Mouse (Mus musculus) liver, adult 10 weeks (tissue): Measurements from ENCODE around the gene Ky. TPM values are rescaled to one million over a fixed set of nuclear protein-coding genes. Genes with fewer than 3 reads are reported as not detected.

ENCODE experiments used
- polyA plus RNA-seq: library from polyadenylated mRNA; stranded (reverse); fragments of 350-450 nt; fragmentation: Illumina TruSeq; extraction: RNeasy Lipid Tissue Mini Kit (QIAGEN cat#74804); gene quantifications from one replicate; pipeline ENCODE4 v1.2.3, GENCODE M21; 2014; ENCODE audit warnings: low read depth, low replicate concordance

Ky gene
- polyA plus RNA-seq = not detected

GRCm38 (mm10) chr9:102505700-102506585 is at the start of gene Ky:
TSS of gene Ky (plus strand) at chr9:102505750.

Other genes with a start within 250 kb of the Ky start
- not detected for gene Ephb1, start 151.1 kb upstream of the Ky start, polyA plus RNA-seq
- 10.4 TPM for gene Anapc13, start 120.5 kb downstream of the Ky start, polyA plus RNA-seq
- 15.3 TPM for gene Cep63, start 120.8 kb downstream of the Ky start, polyA plus RNA-seq
- 13.3 TPM for gene Amotl2, start 210.9 kb downstream of the Ky start, polyA plus RNA-seq